Mouse (Mus musculus) liver, embryonic 11.5 days (tissue): ENCODE measurements around the gene Cdca3. TPM values are rescaled to one million over a fixed set of nuclear protein-coding genes. Genes with fewer than 3 reads are reported as not detected.

Source experiments
- ATAC-seq: fragments of 200-750 bp; cut with Nextera tagmentation; replicated peaks from 2 replicates; pipeline ENCODE4 v1.8.0; 2017; ENCODE audit warnings: moderate number of reproducible peaks, mild to moderate bottlenecking, moderate TSS enrichment, moderate library complexity; ENCODE audit not compliant: low FRiP score
- DNase-seq: peaks from one replicate; pipeline ENCODE4 v3.0.0-alpha.2; 2017; ENCODE audit warnings: low spot score
- H3K27ac ChIP-seq: fragments of 300-500 bp; sonication (generic); 2 replicates; pipeline ENCODE4 v1.5.1; 2014; ENCODE audit warnings: mild to moderate bottlenecking, low read depth, low read length, control low read depth
- H3K27me3 ChIP-seq: fragments of 300-500 bp; sonication (generic); replicated peaks from 2 replicates; pipeline ENCODE4 v1.6.1; 2014; ENCODE audit warnings: low read length, mixed read lengths; ENCODE audit not compliant: control insufficient read depth, insufficient read depth
- H3K36me3 ChIP-seq: fragments of 300-500 bp; sonication (generic); 2 replicates; pipeline ENCODE4 v1.6.1; 2014; ENCODE audit warnings: mild to moderate bottlenecking, low read length, moderate library complexity, mixed read lengths; ENCODE audit not compliant: control insufficient read depth, insufficient read depth
- H3K4me1 ChIP-seq: fragments of 300-500 bp; sonication (generic); replicated peaks from 2 replicates; pipeline ENCODE4 v1.6.1; 2014; ENCODE audit warnings: low read length, mixed read lengths; ENCODE audit not compliant: control insufficient read depth, insufficient read depth
- H3K4me2 ChIP-seq: fragments of 300-500 bp; sonication (generic); 2 replicates; pipeline ENCODE4 v1.6.1; 2014; ENCODE audit warnings: mild to moderate bottlenecking, control low read depth, moderate library complexity
- H3K4me3 ChIP-seq: fragments of 300-500 bp; sonication (generic); 2 replicates; pipeline ENCODE4 v1.5.1; 2014; ENCODE audit warnings: low read depth, low read length, control low read depth
- H3K9ac ChIP-seq: fragments of 300-500 bp; sonication (generic); 2 replicates; pipeline ENCODE4 v1.6.1; 2014; ENCODE audit warnings: low read depth, low read length, control low read depth
- H3K9me3 ChIP-seq: fragments of 300-500 bp; sonication (generic); 2 replicates; pipeline ENCODE4 v1.6.1; 2016; ENCODE audit warnings: low read length, inconsistent platforms, mixed read lengths; ENCODE audit not compliant: control insufficient read depth
- WGBS: fragments of 180-500 bp; shearing (Covaris S2); extraction: QIAGEN DNeasy Blood & Tissue Kit; methylation state at CpG from one replicate; pipeline ENCODE4 v1.1.7; 2014; 5-methylcytosine and 5-hydroxymethylcytosine counted together
- polyA plus RNA-seq: library from polyadenylated mRNA; unstranded; fragments of >200 nt; fragmentation: Nextera tagmentation; extraction: Ambion mirVana; gene quantifications from 2 replicates; pipeline ENCODE4 v1.2.1, GENCODE M21; 2014

Gene Cdca3
- polyA plus RNA-seq, 1 experiment from 2014 or later: 223 TPM

DNA sequence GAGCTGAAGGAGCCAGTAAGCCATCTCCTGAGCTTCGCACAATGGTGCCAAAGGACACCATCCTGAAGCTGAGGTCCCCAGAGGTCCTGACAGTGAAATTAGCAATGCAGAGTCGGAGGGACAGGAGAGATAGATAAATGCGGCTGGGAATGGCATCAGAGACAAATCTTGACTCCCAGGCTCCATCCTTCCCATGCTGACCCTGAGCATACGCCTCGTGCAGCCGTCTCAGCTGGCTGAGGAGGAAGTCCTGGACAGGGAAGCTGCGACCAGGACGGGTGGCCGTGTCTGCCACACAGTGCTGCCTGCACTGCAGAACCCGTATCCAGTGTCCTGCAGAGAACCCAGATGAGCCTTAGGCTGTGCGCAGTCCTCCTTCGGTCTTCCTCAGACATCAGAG is 25.3 kb downstream of the Cdca3 start:
- Histone ChIP-seq H3K36me3 (no peaks in the 10 kb centered on the region), H3K27me3 (peaks cover 47% of the 10 kb centered on the region), H3K4me3 (no peak overlapping the region), H3K9me3 (no peaks in the 10 kb centered on the region), H3K4me2 (no peak overlapping the region), H3K9ac (no peak overlapping the region), H3K4me1 (no peaks in the 10 kb centered on the region; the same call in 1 of the 2 replicates), H3K27ac (no peak overlapping the region)
- ATAC-seq: no peak
- DNase-seq: no peak
- WGBS: 55% methylated on average over 12 of the region's 12 CpGs

DNA sequence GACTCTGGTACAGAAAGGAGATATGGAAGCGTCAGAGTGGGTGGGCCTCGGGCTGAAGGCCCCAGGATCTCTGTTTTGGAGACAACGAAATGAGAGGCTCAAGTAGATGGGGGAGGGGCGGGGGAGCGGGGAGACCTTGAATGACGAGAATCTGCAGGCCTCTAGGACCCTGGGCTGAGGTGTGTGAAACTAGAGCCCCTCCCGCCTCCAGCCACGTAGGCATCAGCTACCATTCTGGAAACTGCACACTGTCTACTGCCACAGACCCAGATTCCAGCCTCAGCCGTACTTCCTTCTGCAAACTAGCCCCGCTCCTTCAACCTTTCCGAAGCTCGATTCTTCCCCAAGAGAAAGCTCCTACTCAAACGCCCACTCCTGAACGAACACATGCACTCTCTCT is 27.0 kb downstream of the Cdca3 start:
- Histone ChIP-seq H3K4me3 (peak overlapping the region; percentile 57), H3K4me2 (peak overlapping the region; percentile 80), H3K9me3 (no peaks in the 10 kb centered on the region), H3K4me1 (no peaks in the 10 kb centered on the region; the same call in 1 of the 2 replicates), H3K36me3 (no peaks in the 10 kb centered on the region), H3K9ac (no peak overlapping the region; the same call in 1 of the 2 replicates), H3K27me3 (peaks cover 63% of the 10 kb centered on the region), H3K27ac (peak overlapping the region; percentile 78; the same call in 1 of the 2 replicates)
- ATAC-seq (no peak), DNase-seq (no peak)
- 17% methylated on average over 14 of the region's 14 CpGs for WGBS

DNA sequence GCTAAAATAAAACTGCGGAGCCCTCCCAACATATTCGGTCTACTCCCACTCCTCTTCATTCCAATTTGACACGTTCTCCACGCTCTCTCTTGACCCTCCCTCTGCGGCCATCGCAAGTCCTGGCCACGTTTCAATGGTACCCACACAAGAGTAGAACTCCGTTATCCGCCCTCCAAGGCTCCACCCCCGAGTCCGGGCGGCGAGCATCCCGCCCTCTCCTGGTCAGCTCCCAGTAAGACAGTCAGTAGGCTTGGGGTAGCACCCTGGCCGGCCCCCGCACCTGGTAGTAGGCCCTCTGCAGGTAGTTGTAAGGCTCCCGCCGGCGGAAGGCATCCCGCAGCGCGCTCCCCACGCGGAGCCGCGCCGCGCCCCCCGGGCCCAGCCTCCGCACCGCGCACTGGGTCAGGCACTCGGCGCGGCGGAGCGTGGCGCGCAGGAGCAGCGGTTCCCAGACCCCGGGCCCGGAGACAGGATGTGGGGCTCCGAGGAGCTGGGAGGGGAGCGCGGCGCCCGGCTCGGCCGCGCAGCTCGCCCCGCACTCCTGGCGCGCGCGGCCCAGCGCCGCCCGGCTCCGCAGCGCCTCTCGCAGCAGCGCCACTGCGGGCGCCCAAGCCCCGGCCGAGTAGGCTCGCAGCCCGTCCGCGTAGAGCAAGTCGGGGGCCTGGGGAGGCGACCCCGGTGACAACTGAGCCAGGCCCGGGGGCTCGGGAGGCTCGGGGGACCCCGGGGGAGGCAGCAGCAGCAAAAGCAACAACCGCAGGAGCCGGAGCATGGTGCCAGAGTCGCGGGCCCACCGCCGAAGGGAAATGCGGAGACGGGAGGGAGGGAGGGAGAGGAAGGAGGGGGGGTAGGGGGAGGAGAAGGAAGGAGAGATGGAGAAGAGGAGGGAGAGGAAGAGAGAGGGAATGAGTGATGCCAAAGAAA is 27.8 kb downstream of the Cdca3 start, which contains the start of gene P3h3:
Gene P3h3, minus strand, starts transcription at position 837 of the 924 bp plus-strand sequence.
- Histone ChIP-seq H3K4me2 (peak within 1 kb of the TSS; percentile 80), H3K4me3 (peak within 1 kb of the TSS; percentile 57)

DNA sequence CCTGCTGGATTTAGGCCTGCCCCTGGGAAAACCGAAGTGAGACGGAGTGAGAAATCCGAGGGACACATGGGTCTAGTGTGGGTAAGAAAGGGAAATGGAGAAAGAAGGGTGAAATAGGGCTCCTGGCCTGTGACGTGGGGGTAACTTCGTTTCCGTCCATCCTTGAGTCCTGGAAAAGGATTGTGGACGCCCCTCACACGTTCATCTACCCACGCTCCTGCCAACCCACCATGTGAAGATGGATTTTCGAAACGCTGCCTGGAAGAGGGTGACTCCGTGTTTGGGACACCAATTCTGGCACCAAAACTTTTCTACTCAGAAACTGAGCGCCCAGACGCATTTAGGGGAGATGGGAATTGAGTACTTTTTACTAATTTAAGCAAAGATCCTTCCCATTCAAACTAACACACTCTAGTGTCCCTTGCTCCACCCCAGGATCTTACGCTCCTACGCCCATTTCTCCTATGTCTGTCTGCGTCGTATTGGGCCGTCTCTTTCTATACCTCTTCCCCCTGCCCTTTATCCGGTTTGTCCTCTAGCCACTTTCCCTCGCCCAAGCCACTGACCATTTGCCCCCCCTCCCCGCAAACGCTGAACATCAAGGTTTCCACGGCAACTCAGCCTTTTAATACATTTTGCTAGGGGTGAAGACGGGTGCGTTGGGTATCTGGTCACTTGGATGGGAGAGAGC is 28.6 kb downstream of the Cdca3 start:
- ATAC-seq (no peak), DNase-seq (no peak)
- Histone ChIP-seq H3K4me3 (peak overlapping the region; percentile 57), H3K9me3 (no peaks in the 10 kb centered on the region), H3K36me3 (no peaks in the 10 kb centered on the region), H3K4me1 (no peaks in the 10 kb centered on the region; the same call in 1 of the 2 replicates), H3K27me3 (peaks cover 79% of the 10 kb centered on the region), H3K9ac (no peak overlapping the region), H3K27ac (no peak overlapping the region), H3K4me2 (peak overlapping the region; percentile 80)
- WGBS: 30% methylated on average over 26 of the region's 26 CpGs

More for the DNA sequence above, 27.8 kb downstream of the Cdca3 start, which contains the start of gene P3h3:
- peak; percentile 69 for ATAC-seq
- under 1% methylated on average over 78 of the region's 86 CpGs for WGBS
- H3K27me3 ChIP-seq: peaks cover 71% of the 10 kb centered on the region
- no peaks in the 10 kb centered on the region for H3K36me3 ChIP-seq
- H3K9me3 ChIP-seq: no peaks in the 10 kb centered on the region
- H3K4me1 ChIP-seq: no peaks in the 10 kb centered on the region; the same call in 1 of the 2 replicates
- peak within 1 kb of the TSS; percentile 63 for H3K9ac ChIP-seq
- peak within 1 kb of the TSS; percentile 78 for H3K27ac ChIP-seq
- DNase-seq: peak; percentile 82

DNA sequence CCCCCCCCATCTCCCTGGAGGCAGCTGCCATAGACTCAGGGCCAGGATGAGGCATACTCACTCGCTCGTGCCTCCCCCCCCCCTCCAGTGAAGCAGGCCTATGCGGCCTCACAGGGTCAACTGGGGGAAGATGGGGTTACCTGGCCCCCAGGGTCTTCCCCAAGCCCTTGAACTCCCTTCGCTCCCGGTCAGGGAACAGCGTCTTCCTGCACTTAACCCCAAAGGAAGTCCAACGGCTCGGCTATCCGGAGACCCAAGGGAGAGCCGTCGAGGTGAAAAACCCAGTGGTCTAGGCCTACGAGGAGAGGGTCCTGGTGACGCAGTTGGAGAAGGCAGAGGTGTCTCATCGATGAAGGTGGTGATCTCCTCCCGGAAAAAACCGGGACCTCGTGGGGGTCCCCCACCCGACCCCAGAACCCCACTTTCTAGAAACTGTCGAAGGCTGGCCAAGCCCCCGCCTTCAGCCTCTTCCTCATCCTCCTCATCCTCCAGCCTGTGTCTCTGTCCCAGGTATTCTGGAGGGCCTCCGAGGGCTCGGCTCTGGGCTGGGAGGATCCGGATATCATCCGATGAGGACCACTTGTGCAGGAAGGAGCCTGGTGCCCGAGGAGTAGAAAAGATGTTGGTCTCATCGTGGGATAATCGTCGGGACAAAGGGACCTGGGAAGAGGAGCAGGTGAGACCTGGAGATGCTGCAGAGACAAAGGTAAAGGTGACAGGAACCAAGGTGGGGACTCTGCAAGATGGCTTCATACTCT is 29.4 kb downstream of the Cdca3 start:
- Histone ChIP-seq H3K9ac (no peak overlapping the region), H3K27ac (no peak overlapping the region), H3K36me3 (no peaks in the 10 kb centered on the region), H3K4me2 (no peak overlapping the region), H3K4me1 (peaks cover 4% of the 10 kb centered on the region), H3K27me3 (peaks cover 86% of the 10 kb centered on the region), H3K4me3 (no peak overlapping the region), H3K9me3 (no peaks in the 10 kb centered on the region)
- DNase-seq (no peak), ATAC-seq (no peak)
- 65% methylated on average over 28 of the region's 28 CpGs for WGBS

DNA sequence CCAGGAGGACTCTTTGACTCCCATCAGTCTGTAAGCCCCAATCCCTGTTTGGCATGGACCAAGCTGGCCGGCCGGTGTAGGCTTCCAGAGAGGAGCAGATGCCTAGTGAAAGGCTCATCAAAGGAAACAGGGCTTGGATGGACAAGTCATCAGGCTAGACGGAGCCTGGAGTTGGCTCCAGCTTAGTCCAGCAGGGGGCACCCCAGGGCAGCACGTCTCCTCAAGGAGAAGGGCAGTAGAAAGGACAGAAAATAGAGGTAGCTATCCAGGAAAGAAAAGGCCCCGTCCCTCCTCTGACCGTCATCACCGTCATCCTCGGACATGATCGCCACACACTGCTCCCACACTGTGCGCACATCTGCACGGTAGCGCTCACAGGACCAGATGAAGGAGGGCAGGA is 30.4 kb downstream of the Cdca3 start:
- ATAC-seq: peak; percentile 27; the same call in 1 of the 2 replicates
- no peak overlapping the region for H3K4me3 ChIP-seq
- H3K27ac ChIP-seq: no peak overlapping the region
- H3K36me3 ChIP-seq: no peaks in the 10 kb centered on the region
- 10% methylated on average over 12 of the region's 12 CpGs for WGBS
- H3K4me2 ChIP-seq: 0 out of 2 replicates have a peak overlapping the region, but pooled peaks have one; percentile 10
- H3K4me1 ChIP-seq: peaks cover 4% of the 10 kb centered on the region
- peak; percentile 82 for DNase-seq
- peaks cover 94% of the 10 kb centered on the region for H3K27me3 ChIP-seq
- no peak overlapping the region for H3K9ac ChIP-seq
- H3K9me3 ChIP-seq: no peaks in the 10 kb centered on the region

DNA sequence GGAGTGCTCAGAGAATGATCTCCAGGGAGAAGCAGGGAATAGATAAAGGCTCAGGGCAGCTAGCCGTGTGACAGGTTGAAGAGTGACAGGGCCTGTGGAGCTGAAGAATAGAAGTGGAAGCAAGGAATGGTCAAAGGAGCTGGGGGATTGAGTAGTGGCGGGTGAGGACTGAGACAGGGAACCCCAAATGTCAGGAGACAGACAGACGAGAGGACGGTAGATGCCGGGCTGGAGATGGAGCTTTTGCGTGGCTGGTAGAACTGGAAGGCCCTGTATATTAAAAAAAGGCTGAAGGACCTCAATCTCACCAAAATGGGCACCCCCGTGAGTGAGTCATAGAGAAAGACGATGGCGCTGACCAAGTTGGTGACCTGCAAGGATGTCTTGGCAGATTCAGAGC is 31.2 kb downstream of the Cdca3 start:
- H3K9me3 ChIP-seq: no peaks in the 10 kb centered on the region
- no peak overlapping the region for H3K27ac ChIP-seq
- no peak overlapping the region for H3K4me3 ChIP-seq
- no peak overlapping the region for H3K9ac ChIP-seq
- peaks cover 4% of the 10 kb centered on the region; the same call in 1 of the 2 replicates for H3K4me1 ChIP-seq
- 77% methylated on average over 9 of the region's 9 CpGs for WGBS
- ATAC-seq (no peak), DNase-seq (no peak)
- no peak overlapping the region for H3K4me2 ChIP-seq
- H3K27me3 ChIP-seq: peaks cover 98% of the 10 kb centered on the region
- H3K36me3 ChIP-seq: no peaks in the 10 kb centered on the region

DNA sequence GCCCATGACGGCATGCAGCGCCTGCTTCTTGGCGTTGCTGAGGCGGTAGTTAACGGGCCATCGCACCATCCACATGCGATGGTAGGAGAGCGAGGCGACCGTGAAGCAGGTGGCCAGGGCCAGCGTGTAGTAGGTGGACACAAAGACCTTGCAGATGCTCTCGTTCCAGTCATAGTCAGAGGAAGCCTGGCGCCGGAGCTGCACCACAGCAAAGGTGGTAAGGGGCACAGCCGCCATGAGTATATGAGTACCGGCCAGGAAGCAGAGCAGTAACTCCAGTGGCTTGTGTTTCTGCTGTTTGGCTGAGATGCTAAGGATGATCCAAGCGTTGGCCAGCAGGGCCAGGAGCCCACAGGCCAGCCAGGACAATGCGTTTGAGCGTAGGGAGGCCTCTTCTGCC is 31.9 kb downstream of the Cdca3 start:
- Histone ChIP-seq H3K4me1 (peaks cover 4% of the 10 kb centered on the region; the same call in 1 of the 2 replicates), H3K4me2 (no peak overlapping the region), H3K9ac (no peak overlapping the region), H3K27ac (no peak overlapping the region), H3K27me3 (peaks cover 95% of the 10 kb centered on the region), H3K4me3 (no peak overlapping the region), H3K36me3 (no peaks in the 10 kb centered on the region), H3K9me3 (no peaks in the 10 kb centered on the region)
- WGBS: 76% methylated on average over 19 of the region's 19 CpGs
- ATAC-seq (no peak), DNase-seq (no peak)
